Mouse (Mus musculus) limb, embryonic 15.5 days (tissue): ENCODE measurements around the gene Dclk1. TPM values are rescaled to one million over a fixed set of nuclear protein-coding genes. Genes with fewer than 3 reads are reported as not detected.
A peak's percentile ranks its signal among the peaks of the same experiment; 100 is the strongest.
"Not testable (repeated sequence)": the region's sequence is repeated elsewhere in the genome, so short reads cannot be mapped to it uniquely, and the experiment has no call there.

ENCODE experiments used
- ATAC-seq: fragments of 200-750 bp; cut with Nextera tagmentation; 2 replicates; pipeline ENCODE4 v1.8.0; 2017; ENCODE audit warnings: low read depth, moderate TSS enrichment; ENCODE audit not compliant: insufficient number of reproducible peaks, low FRiP score, low TSS enrichment
- H3K27ac ChIP-seq: fragments of 300-500 bp; sonication (generic); 2 replicates; pipeline ENCODE4 v1.5.1; 2015; ENCODE audit warnings: moderate library complexity, mild to moderate bottlenecking, inconsistent platforms
- H3K27me3 ChIP-seq: fragments of 300-500 bp; sonication (generic); 2 replicates; pipeline ENCODE4 v1.6.1; 2015; ENCODE audit warnings: inconsistent platforms
- H3K36me3 ChIP-seq: fragments of 300-500 bp; sonication (generic); 2 replicates; pipeline ENCODE4 v1.6.1; 2015; ENCODE audit warnings: inconsistent platforms
- H3K4me1 ChIP-seq: fragments of 300-500 bp; sonication (generic); 2 replicates; pipeline ENCODE4 v1.6.1; 2015; ENCODE audit warnings: inconsistent platforms
- H3K4me2 ChIP-seq: fragments of 300-500 bp; sonication (generic); 2 replicates; pipeline ENCODE4 v1.6.1; 2015; ENCODE audit warnings: mild to moderate bottlenecking, inconsistent platforms
- H3K4me3 ChIP-seq: fragments of 300-500 bp; sonication (generic); 2 replicates; pipeline ENCODE4 v1.5.1; 2015; ENCODE audit warnings: mild to moderate bottlenecking, inconsistent platforms
- H3K9ac ChIP-seq: fragments of 300-500 bp; sonication (generic); 2 replicates; pipeline ENCODE4 v1.6.1; 2015; ENCODE audit warnings: inconsistent platforms
- H3K9me3 ChIP-seq: fragments of 300-500 bp; sonication (generic); 2 replicates; pipeline ENCODE4 v1.6.1; 2016; ENCODE audit warnings: inconsistent platforms
- WGBS: fragments of 180-500 bp; shearing (Covaris S2); methylation state at CpG from one replicate; pipeline ENCODE4 v1.1.7; 2015; 5-methylcytosine and 5-hydroxymethylcytosine counted together
- polyA plus RNA-seq: library from polyadenylated mRNA; unstranded; fragments of >200 nt; fragmentation: Nextera tagmentation; extraction: Ambion mirVana; gene quantifications from 2 replicates; pipeline ENCODE4 v1.2.1, GENCODE M21; 2015

Gene Dclk1
- 70.1 and 88.5 TPM in 2 replicates for polyA plus RNA-seq

DNA sequence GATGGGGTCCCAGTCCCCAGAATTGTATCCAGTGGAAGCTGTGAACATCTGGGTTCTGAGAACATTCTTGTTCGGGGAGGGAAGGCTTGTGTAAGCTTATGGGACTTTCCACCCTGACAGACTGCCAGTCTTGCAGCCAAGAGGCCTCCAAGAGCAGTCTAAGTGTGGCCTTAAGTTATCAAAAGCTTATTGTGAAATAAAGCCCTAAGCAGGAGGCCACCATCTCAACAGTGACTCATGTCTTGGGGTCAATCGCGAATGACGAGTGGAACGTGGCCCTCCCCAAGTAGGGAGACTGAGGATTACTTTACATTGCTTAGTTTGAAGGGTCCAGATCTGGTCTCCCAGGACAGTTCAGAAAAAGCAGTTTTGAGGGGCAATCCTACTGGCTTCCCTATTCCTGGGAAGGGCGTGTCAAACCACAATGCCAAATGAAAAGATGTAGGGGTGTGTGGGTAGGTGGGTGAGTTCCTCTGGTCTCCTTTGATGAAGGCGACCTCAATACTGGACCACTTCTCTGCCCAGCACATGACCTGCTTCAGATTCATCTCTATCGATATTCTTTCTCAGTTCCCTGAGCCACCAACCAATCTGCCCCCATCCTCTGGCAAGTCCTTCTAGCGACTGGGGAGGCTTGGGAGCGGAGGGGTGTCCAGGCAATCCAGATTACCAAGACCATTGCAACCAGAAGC is at the start of gene Dclk1:
Dclk1 (plus strand) TSS at position 635 of the 692 bp plus-strand sequence.
- 34% methylated on average over 10 of the region's 10 CpGs for WGBS
- Histone ChIP-seq H3K27me3 (0 out of 2 replicates have a peak, but pooled peaks cover 3% of the 10 kb centered on the region), H3K4me3 (peak within 1 kb of the TSS; percentile 68), H3K4me1 (peaks cover 18% of the 10 kb centered on the region), H3K36me3 (no peaks in the 10 kb centered on the region), H3K4me2 (peak within 1 kb of the TSS; percentile 87), H3K27ac (peak within 1 kb of the TSS; percentile 85), H3K9me3 (no peaks in the 10 kb centered on the region), H3K9ac (peak within 1 kb of the TSS; percentile 71)
- ATAC-seq: no peak

DNA sequence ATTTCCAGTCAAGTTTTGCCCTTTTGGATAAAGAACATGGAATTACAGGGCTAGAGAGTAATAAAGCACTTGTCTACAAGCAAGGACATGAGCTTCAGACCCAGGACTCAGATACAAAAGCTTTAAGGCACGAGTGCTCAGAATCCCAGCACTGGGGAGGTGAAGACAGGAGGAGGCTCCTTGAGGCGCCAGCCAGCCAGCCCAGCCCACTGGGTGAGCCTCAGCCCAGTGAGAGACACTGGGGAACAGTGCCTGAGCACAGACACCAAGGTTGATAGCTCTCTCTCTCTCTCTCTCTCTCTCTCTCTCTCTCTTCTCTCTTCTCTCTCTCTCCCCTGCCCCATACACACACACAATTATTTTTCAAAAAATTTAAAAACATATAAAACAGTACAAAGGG is 48.8 kb upstream of the Dclk1 start:
- Histone ChIP-seq H3K4me1 (0 out of 2 replicates have a peak, but pooled peaks cover 3% of the 10 kb centered on the region), H3K36me3 (no peaks in the 10 kb centered on the region), H3K4me2 (no peak overlapping the region), H3K27me3 (no peaks in the 10 kb centered on the region), H3K4me3 (no peak overlapping the region), H3K9ac (no peak overlapping the region), H3K27ac (no peak overlapping the region), H3K9me3 (no peaks in the 10 kb centered on the region)
- ATAC-seq: no peak
- 51% methylated on average over 2 of the region's 2 CpGs for WGBS

DNA sequence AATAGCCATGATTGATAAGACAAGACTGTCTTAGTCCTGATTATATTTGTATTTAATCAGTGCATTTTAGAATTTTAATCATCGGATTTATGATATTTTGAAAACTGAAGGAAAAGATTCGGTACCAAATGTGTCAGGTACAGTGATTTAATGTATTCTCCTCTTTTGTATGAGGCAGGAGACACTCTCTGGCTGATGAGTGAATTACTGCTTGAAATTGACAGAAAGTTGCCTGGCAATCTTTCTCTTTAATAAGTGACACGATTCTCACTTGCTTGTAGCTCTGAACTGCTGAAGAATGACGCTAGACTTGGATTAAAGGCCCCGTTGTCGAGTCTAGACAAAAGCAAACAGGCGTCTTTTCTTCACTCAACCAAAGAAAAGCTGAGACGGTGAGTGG is 47.4 kb upstream of the Dclk1 start:
- Histone ChIP-seq H3K4me2 (no peak overlapping the region), H3K9me3 (no peaks in the 10 kb centered on the region), H3K4me1 (0 out of 2 replicates have a peak, but pooled peaks cover 3% of the 10 kb centered on the region), H3K9ac (no peak overlapping the region), H3K27me3 (no peaks in the 10 kb centered on the region), H3K4me3 (no peak overlapping the region), H3K36me3 (no peaks in the 10 kb centered on the region), H3K27ac (no peak overlapping the region; the same call in 1 of the 2 replicates)
- 73% methylated on average over 8 of the region's 8 CpGs for WGBS
- no peak for ATAC-seq

DNA sequence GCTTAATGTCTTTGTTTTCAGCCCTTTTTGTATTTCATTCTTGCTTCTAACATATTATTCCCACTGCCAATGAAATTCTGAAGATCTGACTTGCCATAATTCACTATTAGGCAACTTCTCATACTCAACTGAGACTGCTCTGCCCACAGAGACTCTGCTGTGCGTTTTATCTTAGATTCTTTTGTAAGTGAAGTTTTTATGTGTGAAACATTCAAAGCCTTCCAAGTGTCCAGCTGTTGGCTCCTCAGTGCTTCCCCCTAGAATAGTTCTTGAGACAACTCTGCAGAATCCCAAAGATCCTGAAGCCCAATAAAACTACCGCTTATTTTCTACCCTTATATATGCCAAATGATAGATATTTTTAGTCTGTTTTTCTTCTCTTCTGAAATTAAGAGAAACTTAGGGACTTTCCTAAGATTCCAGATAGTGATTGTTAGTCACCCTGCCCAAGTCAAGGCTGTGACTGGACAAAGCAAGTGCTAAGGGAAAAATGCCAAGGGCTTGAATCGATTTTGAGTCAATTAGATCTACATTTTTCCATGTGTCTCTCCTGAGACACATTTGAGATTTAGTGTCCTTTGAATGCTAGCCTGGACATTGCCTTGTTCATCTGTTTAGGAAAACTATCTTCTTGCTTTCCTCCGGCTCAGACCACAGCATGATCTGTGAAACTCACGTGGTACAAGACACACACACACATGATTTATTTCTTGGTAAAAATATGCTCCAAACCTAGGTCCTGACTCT is 46.4 kb upstream of the Dclk1 start:
- Histone ChIP-seq H3K4me3 (no peak overlapping the region), H3K36me3 (no peaks in the 10 kb centered on the region), H3K4me2 (no peak overlapping the region), H3K9me3 (no peaks in the 10 kb centered on the region), H3K27me3 (no peaks in the 10 kb centered on the region), H3K4me1 (0 out of 2 replicates have a peak, but pooled peaks cover 3% of the 10 kb centered on the region), H3K9ac (no peak overlapping the region), H3K27ac (peak overlapping the region; percentile 22; the same call in 1 of the 2 replicates)
- 67% methylated on average over 5 of the region's 5 CpGs for WGBS
- no peak for ATAC-seq

DNA sequence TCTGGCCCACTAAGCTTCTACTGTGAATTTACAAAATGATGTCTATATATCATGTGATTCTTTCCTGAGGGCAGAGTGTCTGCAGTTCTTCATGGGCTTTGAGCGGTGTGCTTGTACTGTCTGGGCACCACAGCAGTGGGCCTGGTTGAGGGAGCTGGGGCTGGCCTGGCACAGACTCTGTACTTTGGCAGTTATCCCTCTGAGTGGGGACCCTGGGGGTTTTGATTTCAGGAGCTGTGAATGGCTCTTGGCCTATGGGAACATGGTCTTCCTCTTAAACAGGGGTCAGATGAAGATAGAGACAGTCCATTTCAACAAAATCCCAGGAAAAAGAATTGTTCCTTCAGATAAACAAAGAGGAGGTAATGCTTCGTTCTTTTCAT is 45.8 kb upstream of the Dclk1 start:
- Histone ChIP-seq H3K36me3 (no peaks in the 10 kb centered on the region), H3K9me3 (no peaks in the 10 kb centered on the region), H3K4me2 (no peak overlapping the region), H3K27ac (peak overlapping the region; percentile 22; the same call in 1 of the 2 replicates), H3K4me1 (0 out of 2 replicates have a peak, but pooled peaks cover 3% of the 10 kb centered on the region), H3K4me3 (no peak overlapping the region), H3K27me3 (no peaks in the 10 kb centered on the region), H3K9ac (no peak overlapping the region)
- no peak for ATAC-seq
- 87% methylated on average over 2 of the region's 2 CpGs for WGBS

DNA sequence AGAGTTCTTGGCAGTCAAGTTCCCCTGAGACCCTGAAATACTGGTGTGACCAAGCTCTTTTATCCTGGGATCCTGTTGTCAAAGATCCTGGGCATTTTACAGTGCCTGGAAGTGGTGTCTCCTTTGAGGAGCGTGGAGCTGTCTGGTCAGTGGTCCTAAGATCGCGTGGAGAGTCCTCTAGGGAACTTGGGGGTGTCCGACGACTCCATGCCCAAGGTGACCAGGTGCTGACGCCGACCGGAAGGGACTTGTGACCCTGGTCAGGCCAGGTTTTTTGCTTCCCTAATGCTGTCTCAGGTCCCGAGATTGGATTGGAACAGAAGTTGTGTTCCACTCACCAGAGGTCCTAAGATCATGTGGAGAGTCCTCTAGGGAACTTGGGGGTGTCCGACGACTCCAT is 38.5 kb upstream of the Dclk1 start:
- not testable (repeated sequence) for H3K36me3 ChIP-seq, ATAC-seq, H3K9ac ChIP-seq, H3K4me3 ChIP-seq, H3K27me3 ChIP-seq, H3K4me2 ChIP-seq, H3K27ac ChIP-seq, H3K4me1 ChIP-seq, H3K9me3 ChIP-seq
- WGBS: 90% methylated on average over 11 of the region's 11 CpGs

DNA sequence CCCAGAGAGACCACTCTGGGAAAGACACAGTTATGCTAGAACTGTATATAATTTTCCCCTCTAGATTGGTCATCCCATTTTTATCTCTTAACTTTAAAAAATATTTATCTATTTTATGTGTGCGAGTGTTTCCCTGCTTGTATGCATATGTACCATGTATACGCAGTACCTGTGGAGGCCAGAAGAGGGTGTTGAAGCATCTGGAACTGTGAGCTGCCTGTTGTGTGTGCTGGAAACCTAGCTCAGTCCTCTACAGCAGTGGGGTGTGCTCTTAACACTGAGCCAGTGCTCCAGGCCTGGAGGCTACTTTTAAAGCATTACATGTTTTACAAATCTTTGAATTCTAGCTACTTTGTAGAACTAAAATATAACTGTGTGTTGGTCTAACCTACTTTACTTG is 35.8 kb upstream of the Dclk1 start:
- Histone ChIP-seq H3K36me3 (no peaks in the 10 kb centered on the region), H3K4me1 (0 out of 2 replicates have a peak, but pooled peaks cover 7% of the 10 kb centered on the region), H3K4me3 (no peak overlapping the region), H3K27me3 (no peaks in the 10 kb centered on the region), H3K9ac (no peak overlapping the region), H3K9me3 (no peaks in the 10 kb centered on the region), H3K4me2 (no peak overlapping the region), H3K27ac (no peak overlapping the region)
- no peak for ATAC-seq
- 98% methylated on average over 2 of the region's 2 CpGs for WGBS

DNA sequence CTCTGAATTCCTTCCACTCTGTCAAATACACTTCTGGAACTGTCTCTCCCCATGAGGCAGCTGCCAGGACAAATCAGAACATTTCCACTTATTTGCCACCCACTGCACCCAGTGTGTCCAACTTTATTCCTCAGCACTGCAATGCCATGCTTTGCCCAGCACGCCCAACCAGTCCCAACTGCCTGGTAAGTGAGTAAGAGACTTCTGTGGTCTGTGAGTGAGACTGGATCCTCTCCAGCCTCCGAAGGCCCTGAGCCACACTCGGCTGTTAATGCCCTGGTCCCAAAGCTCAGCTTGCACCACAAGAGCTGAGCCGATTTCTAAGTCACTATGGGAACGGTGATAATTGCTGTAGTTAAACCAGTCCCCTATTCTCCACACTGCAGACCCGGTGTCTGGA is 34.5 kb upstream of the Dclk1 start:
- H3K36me3 ChIP-seq: no peaks in the 10 kb centered on the region
- no peak overlapping the region for H3K4me3 ChIP-seq
- 0 out of 2 replicates have a peak, but pooled peaks cover 7% of the 10 kb centered on the region for H3K4me1 ChIP-seq
- H3K27me3 ChIP-seq: no peaks in the 10 kb centered on the region
- no peak for ATAC-seq
- no peak overlapping the region for H3K4me2 ChIP-seq
- no peaks in the 10 kb centered on the region for H3K9me3 ChIP-seq
- 40% methylated on average over 6 of the region's 6 CpGs for WGBS
- H3K27ac ChIP-seq: no peak overlapping the region
- no peak overlapping the region for H3K9ac ChIP-seq

DNA sequence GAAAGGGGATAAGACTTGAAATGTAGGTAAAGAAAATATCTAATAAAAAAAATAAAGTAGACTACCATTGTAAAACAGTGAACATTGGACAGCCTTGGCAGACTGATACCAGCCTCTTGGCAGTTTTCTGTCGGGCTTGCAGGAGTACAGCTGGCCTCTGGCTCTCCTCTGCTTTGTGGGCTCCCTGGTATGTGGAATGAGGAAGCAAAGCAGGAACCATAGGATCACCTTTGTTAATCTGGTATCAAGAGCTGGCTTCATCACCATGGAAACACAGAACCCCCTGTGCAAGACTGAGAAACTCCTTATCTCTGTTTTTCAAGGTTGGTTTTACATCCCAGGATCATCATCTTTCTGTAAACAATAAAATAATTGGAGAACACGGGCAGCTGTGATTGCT is 29.9 kb upstream of the Dclk1 start:
- no peak overlapping the region for H3K9ac ChIP-seq
- ATAC-seq: no peak
- no peaks in the 10 kb centered on the region for H3K36me3 ChIP-seq
- no peaks in the 10 kb centered on the region for H3K9me3 ChIP-seq
- H3K4me2 ChIP-seq: no peak overlapping the region
- H3K27ac ChIP-seq: no peak overlapping the region
- H3K4me1 ChIP-seq: peaks cover 12% of the 10 kb centered on the region; the same call in 1 of the 2 replicates
- 31% methylated on average over 2 of the region's 2 CpGs for WGBS
- no peak overlapping the region for H3K4me3 ChIP-seq
- no peaks in the 10 kb centered on the region for H3K27me3 ChIP-seq

DNA sequence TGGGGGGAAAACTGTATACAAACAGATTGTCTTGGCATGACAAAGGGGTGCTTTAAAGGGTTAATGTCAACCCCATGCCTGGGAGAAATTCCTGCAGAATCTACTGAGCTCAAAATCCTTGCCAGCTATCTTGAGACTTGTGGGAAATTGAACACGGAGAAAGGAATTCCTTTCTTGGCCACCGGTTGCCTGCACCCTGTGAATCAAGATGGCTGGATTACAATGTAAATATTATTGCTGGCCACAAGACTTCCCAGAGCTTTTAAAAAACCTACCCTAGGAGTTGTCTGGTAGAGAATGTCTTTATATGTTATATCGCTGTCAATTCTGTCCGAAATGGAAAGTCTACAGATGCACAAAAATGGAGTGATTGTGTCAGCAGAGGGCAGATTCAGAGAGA is 28.4 kb upstream of the Dclk1 start:
- no peak for ATAC-seq
- peaks cover 12% of the 10 kb centered on the region; the same call in 1 of the 2 replicates for H3K4me1 ChIP-seq

DNA sequence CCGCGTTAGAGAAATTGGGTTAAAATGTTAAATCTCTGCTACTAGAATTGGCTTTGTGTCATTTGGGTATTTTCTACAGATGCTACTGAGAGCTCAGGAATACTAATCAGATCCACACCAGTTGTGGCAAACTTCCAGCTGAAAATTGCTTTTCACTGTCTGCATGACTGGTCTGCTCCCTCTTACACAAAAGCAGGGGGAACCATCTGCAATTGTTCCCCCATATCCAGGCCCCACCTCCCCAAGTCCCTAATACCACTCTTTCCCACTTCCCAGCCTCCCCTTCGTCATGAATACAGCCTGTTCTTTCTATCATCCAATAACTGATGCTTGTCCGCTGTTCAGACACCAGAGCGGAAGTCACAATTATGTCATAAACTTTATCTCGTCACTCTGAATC is 27.8 kb upstream of the Dclk1 start:
- no peaks in the 10 kb centered on the region for H3K27me3 ChIP-seq
- WGBS: 68% methylated on average over 6 of the region's 6 CpGs
- H3K27ac ChIP-seq: peak overlapping the region; percentile 61; the same call in 1 of the 2 replicates
- no peaks in the 10 kb centered on the region for H3K9me3 ChIP-seq
- H3K4me3 ChIP-seq: no peak overlapping the region
- H3K4me1 ChIP-seq: peaks cover 12% of the 10 kb centered on the region; the same call in 1 of the 2 replicates
- ATAC-seq: no peak
- no peak overlapping the region for H3K9ac ChIP-seq
- H3K36me3 ChIP-seq: no peaks in the 10 kb centered on the region
- no peak overlapping the region for H3K4me2 ChIP-seq

More for the DNA sequence above, 28.4 kb upstream of the Dclk1 start:
- no peak overlapping the region for H3K9ac ChIP-seq
- no peaks in the 10 kb centered on the region for H3K36me3 ChIP-seq
- no peaks in the 10 kb centered on the region for H3K9me3 ChIP-seq
- no peak overlapping the region for H3K4me2 ChIP-seq
- no peak overlapping the region for H3K4me3 ChIP-seq
- WGBS: 26% methylated on average over 4 of the region's 4 CpGs
- peak overlapping the region; percentile 61; the same call in 1 of the 2 replicates for H3K27ac ChIP-seq
- H3K27me3 ChIP-seq: no peaks in the 10 kb centered on the region

DNA sequence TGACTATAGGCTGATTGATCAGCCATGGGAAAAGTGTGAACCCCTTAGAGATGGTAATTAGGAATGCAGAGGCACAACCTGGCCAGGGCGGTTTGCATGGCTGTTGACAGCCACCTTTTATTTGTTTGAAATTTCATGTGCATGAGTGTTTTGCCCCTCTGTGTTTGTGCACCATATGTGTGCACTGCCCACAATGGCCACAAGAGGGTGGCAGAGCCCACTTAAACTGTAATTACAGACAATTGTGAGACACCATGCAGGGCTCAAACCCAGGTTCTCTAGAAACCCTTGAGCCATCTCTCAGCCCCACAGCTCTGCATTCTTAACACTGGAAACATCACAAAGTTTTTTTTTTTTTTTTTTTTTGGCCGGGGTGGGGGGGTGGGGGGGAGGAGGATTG is 19.7 kb upstream of the Dclk1 start:
- no peak overlapping the region for H3K4me2 ChIP-seq
- 85% methylated on average over 2 of the region's 2 CpGs for WGBS

More for the DNA sequence above, 19.7 kb upstream of the Dclk1 start:
- Histone ChIP-seq H3K27ac (no peak overlapping the region), H3K4me3 (no peak overlapping the region), H3K36me3 (no peaks in the 10 kb centered on the region), H3K9ac (no peak overlapping the region), H3K27me3 (no peaks in the 10 kb centered on the region), H3K4me1 (peaks cover 5% of the 10 kb centered on the region; the same call in 1 of the 2 replicates), H3K9me3 (no peaks in the 10 kb centered on the region)
- ATAC-seq: no peak
